Mouse (Mus musculus): ENCODE measurements at regions not wholly inside any gene's neighbourhood (a gene's known extent, or its start where the extent isn't known, plus 50 kb on each side); places are given as distances from the start of the nearest gene placed in this dataset.
A peak's percentile ranks its signal among the peaks of the same experiment; 100 is the strongest.

- ATAC-seq (replicated peaks; ENCODE audit: poor library complexity) = no peak
Measured at GRCm38 (mm10) chrX:169554359-169554758, 130.6 kb upstream of the Mid1 start.

GRCm38 (mm10) chrX:169552851-169553250, 132.1 kb upstream of the Mid1 start:
- no peak for ATAC-seq (replicated peaks; ENCODE audit: poor library complexity)

- no peak for ATAC-seq (replicated peaks; ENCODE audit: poor library complexity)
Measured at GRCm38 (mm10) chrX:169544037-169544436, 141.0 kb upstream of the Mid1 start.

- ATAC-seq (replicated peaks; ENCODE audit: poor library complexity) = peak; percentile 83
Measured at GRCm38 (mm10) chrX:169508229-169508628, 176.8 kb upstream of the Mid1 start.

- no peak for ATAC-seq (replicated peaks; ENCODE audit: poor library complexity)
Measured at GRCm38 (mm10) chrX:169493577-169493976, 173.4 kb upstream of the Hccs start.

GRCm38 (mm10) chrX:169473518-169473917, 153.3 kb upstream of the Hccs start:
- ATAC-seq (replicated peaks; ENCODE audit: poor library complexity) = no peak

GRCm38 (mm10) chrX:169470715-169471114, 150.5 kb upstream of the Hccs start:
- no peak for ATAC-seq (replicated peaks; ENCODE audit: poor library complexity)

GRCm38 (mm10) chrX:169450159-169450558, 130.0 kb upstream of the Hccs start:
- no peak for ATAC-seq (replicated peaks; ENCODE audit: poor library complexity)

- no peak for ATAC-seq (replicated peaks; ENCODE audit: poor library complexity)
Measured at GRCm38 (mm10) chrX:169439546-169439945, 119.4 kb upstream of the Hccs start.

- ATAC-seq (replicated peaks; ENCODE audit: poor library complexity) = peak; percentile 60; the same call in 1 of the 2 replicates
Measured at GRCm38 (mm10) chrX:169438626-169439025, 118.5 kb upstream of the Hccs start.

GRCm38 (mm10) chrX:169433903-169434302, 113.7 kb upstream of the Hccs start:
- ATAC-seq (replicated peaks; ENCODE audit: poor library complexity) = peak; percentile 93

GRCm38 (mm10) chrX:169396825-169397224, 76.7 kb upstream of the Hccs start:
- peak; percentile 39 for ATAC-seq (replicated peaks; ENCODE audit: poor library complexity)

- no peak for ATAC-seq (replicated peaks; ENCODE audit: poor library complexity)
Measured at GRCm38 (mm10) chrX:169386640-169387039, 66.5 kb upstream of the Hccs start.
